Mouse (Mus musculus) kidney, postnatal 10 days (tissue): ENCODE results near the gene Cpvl.

ENCODE experiments used
- DNase-seq: peaks from one replicate; pipeline ENCODE4 v3.0.0; 2021; ENCODE audit warnings: mixed read lengths

Gene Cpvl

GRCm38 (mm10) chr6:53978571-53978970 is at the start of gene Cpvl:
Gene Cpvl (minus strand): TSS chr6:53978671.
- no peak for DNase-seq

DNA sequence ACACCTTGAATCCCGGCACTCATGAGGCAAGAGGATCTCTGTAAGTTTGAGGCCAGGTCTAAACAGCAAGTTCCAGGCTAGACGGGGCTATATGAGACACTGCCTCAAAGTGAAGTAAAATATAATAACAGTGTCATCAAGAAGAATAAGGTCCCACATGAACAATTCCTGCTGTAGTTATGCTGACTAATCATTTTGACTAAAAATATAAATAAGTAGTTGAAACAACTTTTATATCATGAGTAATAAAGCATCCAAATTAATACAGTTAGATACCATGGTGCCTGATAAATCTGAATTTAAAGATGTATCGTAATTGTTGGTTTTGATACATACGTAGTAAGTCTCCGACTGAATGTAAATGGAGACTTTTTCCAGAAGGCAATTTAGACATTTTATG is 45.4 kb upstream of the Cpvl start:
- DNase-seq: no peak

DNA sequence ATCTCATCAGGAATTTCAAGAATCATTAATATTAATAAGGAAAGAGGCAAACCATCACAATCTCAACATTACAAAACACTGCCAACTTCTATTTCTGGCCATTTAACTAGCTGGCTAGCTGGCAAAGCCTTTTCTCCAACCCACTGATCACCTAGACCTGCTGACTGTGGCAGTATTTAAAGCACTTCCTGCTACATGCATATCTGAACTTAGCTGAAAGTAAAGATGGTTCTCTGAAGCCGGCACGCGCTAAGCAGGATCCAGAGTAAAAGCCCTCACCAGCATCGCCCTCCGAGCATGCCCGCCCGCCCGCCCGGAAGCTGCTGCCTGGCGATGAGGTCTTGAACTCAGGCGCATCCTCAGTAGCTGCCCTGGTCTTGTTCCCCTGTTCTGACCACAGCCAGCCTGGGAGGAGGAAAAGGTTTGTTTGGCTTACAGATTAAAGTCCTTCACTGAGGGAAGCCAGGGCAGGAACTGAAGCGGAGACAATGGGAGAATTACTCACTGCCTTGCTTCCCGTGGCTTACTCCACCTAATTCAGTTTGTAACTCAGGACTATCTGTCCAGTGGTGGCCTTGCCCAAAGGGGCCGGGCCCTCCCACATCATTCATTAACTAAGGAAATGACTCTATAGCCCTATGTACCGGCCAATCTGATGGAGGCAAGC is 42.8 kb upstream of the Cpvl start:
- peak; percentile 60 for DNase-seq

GRCm38 (mm10) chr6:54018861-54019260 is 40.4 kb upstream of the Cpvl start:
- no peak for DNase-seq

GRCm38 (mm10) chr6:54018038-54018437 is 39.6 kb upstream of the Cpvl start:
- peak; percentile 52 for DNase-seq

- DNase-seq: no peak
These were observed 33.7 kb upstream of the Cpvl start for GRCm38 (mm10) chr6:54012163-54012562.

DNA sequence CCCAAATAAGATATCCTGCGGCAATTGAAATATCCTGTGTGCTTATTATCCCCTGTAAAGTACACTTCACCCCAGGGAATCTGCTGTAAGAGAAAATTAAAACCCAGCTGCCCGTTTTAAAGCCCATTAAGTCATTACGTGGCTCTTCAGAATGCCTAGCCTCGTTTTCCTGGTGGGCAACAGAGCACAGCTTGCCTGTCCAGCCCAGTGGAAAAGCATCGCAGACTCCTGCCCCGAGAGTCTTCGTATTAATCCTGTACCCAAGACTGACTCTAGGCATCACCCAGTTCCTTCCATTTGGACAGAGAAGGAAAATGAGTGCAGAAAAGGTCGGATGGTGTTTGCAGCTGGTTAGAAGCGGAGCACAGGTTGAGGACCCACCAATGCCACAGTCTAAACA is 31.9 kb upstream of the Cpvl start:
- DNase-seq: no peak

DNA sequence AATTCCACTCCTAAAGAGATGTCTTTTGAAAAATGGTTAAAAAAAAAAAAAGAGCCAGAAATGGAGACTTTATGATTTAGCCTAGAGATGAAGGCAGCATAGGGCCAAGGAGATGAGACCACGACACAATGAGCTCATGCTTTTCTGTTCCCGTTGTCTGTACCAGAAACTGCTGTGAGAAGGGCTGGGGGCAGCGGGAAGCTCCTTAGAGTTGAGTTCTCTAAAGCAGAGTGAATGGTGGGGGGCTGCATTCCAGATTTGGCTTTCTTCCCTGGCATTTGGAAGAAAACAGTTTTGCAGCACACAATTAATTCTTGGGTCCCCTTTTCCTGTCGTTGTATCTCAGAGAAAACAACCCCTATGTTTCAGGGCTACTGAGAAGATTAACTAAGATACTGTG is 30.8 kb upstream of the Cpvl start:
- DNase-seq: no peak

- DNase-seq: no peak
These were observed 30.1 kb upstream of the Cpvl start for GRCm38 (mm10) chr6:54008448-54009120.

DNA sequence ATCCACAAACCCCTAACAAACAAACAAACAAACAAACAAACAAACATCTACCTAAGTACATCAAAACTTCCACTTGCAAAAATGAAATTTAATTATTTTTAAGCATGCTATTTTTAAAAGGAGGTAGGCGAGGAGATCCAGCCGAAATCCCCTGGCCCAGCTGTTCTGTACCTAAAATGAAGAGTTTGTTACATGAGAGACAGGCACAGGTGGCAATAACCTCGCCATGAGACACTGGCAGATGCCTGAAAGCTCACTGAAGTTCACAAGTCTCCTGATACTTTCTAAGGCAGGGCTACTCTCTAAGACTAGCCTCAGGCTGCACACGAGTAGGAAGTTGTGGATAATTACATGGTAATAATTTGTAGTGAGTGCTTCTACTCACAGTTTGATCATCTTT is 26.8 kb upstream of the Cpvl start:
- DNase-seq: no peak

DNA sequence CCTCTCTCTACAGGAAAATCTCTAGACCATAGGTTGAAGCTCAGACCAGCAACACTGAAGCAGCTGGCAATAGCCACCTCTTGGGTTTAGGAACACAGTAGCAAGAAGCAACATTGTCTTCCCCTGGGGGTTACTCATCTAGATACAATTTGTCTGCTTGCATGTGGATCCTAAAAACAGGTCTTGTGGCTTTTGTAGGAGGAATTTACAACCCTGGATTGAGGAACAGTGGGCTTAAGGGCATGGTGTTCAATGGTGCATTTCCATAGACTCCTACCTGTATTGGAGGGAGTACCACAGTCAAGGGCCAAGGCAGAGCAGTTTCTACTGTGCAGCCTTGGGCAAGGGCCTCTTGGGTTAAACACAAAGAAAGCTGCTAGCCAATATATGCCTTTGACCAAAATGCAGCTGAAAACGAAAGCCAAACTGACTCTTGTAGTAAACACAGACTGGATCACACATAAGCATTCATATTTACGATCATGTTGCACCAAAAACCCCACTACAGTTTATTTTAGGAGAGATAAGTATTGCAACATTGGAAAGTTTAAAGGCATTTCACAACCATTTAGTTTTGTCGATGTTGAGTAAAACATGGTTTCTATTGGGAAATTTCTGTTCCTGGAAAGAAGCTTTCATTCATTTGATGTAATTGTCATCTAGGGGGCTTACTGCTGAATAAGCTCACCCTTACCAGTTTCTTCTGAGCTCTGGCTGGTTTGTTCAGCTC is 17.9 kb upstream of the Cpvl start:
- DNase-seq: no peak

- DNase-seq: no peak
These were observed 17.0 kb upstream of the Cpvl start for GRCm38 (mm10) chr6:53995519-53995918.

DNA sequence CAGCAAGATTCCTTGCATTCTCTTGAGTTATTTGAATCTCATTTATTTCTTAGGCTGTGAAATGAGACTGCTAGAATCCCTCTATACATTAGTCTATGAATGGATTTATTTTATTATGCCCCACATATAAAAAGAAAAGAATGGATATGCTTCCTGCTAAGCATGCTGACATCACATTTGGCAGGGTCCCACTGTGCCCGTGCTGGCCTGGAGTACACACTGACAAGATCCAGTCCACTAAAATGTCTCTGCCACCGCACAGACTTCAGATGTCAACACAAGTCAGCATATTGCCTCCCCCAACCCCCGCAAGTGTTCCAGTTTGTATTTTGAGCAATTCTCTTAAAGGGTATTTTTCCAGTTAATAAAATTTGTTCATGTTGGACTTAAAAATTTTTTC is 13.9 kb upstream of the Cpvl start:
- DNase-seq: no peak

- no peak for DNase-seq
These were observed 8.8 kb upstream of the Cpvl start for GRCm38 (mm10) chr6:53987235-53987634.

DNA sequence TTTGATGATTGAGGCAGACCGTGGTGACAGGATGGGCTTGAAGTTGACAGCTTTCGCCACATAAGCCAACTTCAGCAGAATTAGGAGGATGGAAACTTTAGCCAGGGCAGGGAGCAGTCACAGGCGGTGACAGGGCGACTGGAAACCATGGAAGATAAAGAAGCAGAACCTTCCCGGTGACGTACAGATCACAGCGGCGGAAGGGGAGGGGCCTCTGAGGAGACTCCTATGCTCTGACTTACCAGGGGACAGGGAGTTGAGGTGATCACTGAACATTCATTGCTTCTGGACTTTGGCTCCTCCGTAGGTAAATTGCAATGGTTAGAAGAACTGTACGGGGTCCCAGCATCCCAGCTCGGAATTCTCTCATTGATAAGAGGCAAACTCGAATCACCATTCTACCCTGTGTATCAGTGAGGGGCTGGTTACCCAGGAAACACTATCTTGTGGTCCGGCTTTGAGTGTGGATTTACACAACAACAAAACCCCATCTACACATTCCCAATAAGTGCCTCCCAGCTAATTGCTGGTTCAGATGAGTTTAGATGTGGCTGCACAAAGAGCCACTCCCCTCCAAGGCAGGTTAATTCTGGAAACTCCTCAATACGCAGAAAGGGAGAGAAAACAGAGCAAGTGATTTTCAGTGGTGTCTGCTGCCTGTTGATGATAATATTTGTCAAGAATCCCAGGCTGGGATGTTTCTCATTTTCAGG is 8.0 kb upstream of the Cpvl start:
- DNase-seq: no peak

DNA sequence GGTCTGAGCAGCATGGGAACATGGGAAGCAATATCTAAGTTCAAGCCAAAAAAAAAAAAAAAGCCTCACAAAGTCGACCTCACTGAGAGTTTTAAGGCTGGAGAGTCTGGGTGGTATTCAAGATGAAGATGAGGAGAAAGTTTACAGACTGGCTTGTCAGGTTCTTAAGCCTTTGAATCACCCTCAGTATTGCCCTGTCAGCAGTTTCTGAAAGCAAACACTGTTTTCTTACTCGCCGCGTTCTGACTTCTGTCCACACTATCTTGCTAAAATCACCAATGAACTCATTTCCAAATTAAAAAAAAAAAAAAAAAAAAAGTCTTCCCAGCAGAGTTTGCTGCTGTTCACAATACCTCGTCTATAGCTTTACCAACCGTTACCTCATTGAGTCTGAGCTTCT is 5.3 kb upstream of the Cpvl start:
- DNase-seq: no peak

DNA sequence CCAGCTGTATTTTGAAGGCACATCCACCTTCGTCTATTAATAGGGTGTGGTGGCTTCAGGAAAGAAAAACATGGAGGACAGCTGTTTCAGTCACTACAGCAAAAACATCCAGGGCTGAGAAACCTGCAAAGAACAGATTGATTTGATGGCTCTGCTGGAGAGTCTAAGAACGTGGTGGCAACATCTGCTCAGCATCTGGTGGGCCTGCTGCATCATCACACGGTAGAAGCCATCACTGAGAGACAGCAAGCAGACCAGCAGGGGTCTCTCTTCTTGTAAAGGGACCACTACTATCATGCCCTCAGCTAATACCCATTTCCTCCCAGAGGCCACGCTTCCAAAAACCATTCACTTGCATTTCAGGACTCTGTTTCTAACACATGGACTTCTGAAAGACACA is 4.1 kb upstream of the Cpvl start:
- no peak for DNase-seq

DNA sequence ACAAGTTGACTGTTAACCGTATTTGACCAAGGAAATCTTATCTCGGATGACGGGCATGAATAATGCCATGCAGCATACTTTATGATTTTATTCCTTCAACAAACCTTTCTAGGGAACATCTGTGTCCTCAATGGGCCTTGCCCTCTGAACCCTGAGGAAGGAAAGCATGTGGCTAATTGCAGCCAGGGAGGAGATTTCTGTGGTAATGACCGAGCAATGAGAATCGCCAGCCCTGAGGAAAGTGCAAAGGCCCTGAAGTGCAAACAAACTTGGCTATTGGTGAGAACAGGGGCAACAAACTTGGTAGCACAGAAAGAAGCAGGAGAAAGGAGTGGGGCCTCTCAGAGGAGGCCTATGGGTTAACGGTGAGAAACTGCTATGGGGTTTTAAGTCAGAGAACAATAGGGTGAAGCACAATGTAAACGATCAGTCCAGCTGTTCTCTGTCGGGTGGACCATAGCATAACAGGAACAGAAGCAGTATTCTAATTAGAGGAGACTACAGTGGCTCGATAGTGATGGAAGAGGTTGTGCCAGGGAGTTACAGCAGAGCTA is 3.7 kb upstream of the Cpvl start:
- no peak for DNase-seq

DNA sequence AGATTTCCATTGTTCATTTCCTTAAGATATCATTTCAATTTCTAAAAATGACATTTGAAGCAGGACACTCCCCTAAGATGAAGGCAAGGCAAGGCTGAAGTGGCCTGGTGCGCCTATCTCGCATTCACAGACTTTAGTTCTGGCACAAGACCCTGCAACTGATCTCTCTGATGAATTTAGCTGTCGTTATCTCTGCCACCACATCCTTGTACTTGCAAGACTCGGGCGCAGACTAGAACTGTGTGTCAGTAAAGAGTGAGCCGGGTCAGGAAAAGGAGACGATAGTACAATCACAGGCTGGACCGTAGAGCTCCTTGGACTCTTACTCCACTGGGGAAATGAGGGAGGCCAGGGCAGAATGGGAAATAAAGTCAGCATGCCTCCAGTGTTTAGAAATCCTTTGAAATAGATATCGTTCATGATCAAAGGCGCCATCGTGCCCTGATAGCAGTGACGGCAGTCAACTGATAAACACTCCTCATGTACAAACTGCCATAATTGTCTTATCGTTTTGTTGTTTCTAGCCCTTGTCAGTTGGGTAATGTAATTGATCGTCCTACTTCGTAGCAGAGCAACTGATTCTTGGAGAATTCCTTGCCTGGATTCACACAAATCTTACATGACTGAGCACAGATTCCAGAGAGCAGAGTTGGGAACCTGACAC is 2.5 kb upstream of the Cpvl start:
- DNase-seq: no peak

GRCm38 (mm10) chr6:53974040-53974439 is 4.4 kb downstream of the Cpvl start:
- DNase-seq: no peak

- peak; percentile 58 for DNase-seq
These were observed 5.0 kb downstream of the Cpvl start for GRCm38 (mm10) chr6:53973468-53973867.

GRCm38 (mm10) chr6:53972238-53972743 is 6.2 kb downstream of the Cpvl start:
- DNase-seq: no peak
